Mouse (Mus musculus): ENCODE data around the gene Rpn1. TPM values are rescaled to one million over a fixed set of nuclear protein-coding genes. Genes with fewer than 3 reads are reported as not detected.

Gene Rpn1
- 144 TPM for polyA plus RNA-seq (2014; fragmentation: Illumina TruSeq; extraction: RNeasy Lipid Tissue Mini Kit (QIAGEN cat#74804); ENCODE audit: low read depth, low replicate concordance)

DNA sequence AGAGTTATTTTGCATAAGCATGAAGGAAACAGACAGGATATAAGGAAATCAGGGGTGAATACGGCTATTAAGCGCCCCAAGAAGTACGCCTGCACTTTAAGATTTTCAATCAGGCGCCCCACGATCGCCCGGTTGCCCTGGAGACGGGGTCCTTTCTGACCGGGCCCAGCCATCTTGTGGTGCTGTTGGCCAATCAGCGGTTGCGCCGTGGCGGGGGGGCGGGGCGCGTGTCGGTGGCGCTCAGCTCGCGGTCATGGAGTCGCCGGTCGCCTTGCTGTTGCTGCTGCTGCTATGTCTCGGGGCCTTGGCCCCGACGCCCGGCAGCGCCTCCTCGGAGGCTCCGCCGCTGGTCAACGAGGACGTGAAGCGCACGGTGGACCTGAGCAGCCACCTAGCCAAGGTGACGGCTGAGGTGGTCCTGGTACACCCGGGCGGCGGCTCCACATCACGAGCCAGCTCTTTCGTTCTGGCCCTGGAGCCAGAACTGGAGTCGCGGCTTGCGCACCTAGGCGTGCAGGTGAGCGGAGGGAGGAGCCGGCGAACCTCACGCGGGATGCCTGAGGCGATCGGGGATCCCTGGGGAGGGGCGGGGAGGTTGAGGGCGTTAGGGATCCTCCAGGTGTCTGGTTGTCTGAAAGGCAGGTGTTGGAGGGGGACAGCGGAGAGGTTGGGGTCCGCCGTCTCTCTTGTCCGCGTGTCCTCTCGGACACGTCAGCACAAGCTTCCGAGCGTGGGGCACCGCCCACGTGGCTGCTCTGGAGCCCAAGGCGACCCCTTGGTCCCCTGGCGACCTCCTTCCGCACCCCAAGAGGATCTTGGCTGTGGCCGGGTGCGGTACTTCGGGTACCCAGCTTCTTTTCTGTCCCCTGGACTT is at the start of gene Rpn1:
Gene Rpn1 (plus strand): TSS at position 205 of the 874 bp plus-strand sequence.

DNA sequence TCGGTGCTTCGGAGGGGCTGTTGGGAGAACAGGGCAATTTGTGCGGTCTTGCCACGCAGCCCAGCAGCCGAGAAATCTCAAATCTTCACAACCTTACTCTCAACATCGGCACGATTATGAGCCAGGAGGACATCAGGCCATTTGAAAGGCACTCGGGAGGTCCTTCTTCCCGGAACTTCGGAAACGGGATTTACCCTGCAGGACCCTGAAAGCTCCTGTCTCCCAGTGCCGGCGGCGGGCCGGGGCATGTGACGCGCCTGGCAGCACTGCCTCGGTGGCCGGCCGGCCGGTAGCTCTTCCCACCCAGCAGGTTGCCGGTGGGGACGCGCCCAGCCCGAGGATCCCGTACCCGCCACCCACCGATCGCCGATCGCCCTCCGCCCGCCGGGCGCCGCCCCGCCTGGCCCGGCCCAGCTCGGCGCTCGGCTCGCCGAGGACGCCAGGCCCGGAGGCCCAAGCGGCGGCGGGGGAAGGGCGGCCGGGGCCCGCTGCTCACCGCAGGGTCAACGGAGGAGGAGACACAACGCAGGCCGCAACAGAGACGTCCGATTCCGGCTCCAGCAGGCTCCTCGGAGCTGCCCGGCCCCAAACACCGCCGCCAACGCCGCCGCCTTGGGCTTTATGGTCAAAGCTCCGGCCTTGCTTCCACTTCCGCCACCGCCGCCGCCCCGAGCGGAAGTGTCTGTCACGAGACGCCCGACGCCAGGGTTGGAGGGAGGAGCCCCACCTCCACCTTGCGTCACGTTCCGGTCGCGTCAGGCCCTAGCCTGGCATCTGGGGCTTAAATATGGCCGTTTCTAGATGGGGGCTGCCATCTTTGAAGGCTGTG is 39.5 kb upstream of the Rpn1 start, which contains the start of gene Rab7:
Gene Rab7 (minus strand): TSS at position 694 of the 829 bp plus-strand sequence.

Other genes starting within 250 kb of the Rpn1 start
- gene Gm45140, start 248.7 kb upstream of the Rpn1 start, polyA plus RNA-seq (2014; fragmentation: Illumina TruSeq; extraction: RNeasy Lipid Tissue Mini Kit (QIAGEN cat#74804); ENCODE audit: low read depth, low replicate concordance): not detected
- 15.8 TPM for gene Isy1, start 245.7 kb upstream of the Rpn1 start, polyA plus RNA-seq (2014; fragmentation: Illumina TruSeq; extraction: RNeasy Lipid Tissue Mini Kit (QIAGEN cat#74804); ENCODE audit: low read depth, low replicate concordance)
- gene Cnbp, start 233.4 kb upstream of the Rpn1 start, polyA plus RNA-seq (2014; fragmentation: Illumina TruSeq; extraction: RNeasy Lipid Tissue Mini Kit (QIAGEN cat#74804); ENCODE audit: low read depth, low replicate concordance): 1,128 TPM
- gene Copg1, start 196.7 kb upstream of the Rpn1 start, polyA plus RNA-seq (2014; fragmentation: Illumina TruSeq; extraction: RNeasy Lipid Tissue Mini Kit (QIAGEN cat#74804); ENCODE audit: low read depth, low replicate concordance): 31.1 TPM
- 5.5 TPM for gene Hmces, start 170.5 kb upstream of the Rpn1 start, polyA plus RNA-seq (2014; fragmentation: Illumina TruSeq; extraction: RNeasy Lipid Tissue Mini Kit (QIAGEN cat#74804); ENCODE audit: low read depth, low replicate concordance)
- not detected for gene H1fx, start 102.8 kb upstream of the Rpn1 start, polyA plus RNA-seq (2014; fragmentation: Illumina TruSeq; extraction: RNeasy Lipid Tissue Mini Kit (QIAGEN cat#74804); ENCODE audit: low read depth, low replicate concordance)
- gene Rab7, start 39.2 kb upstream of the Rpn1 start, polyA plus RNA-seq (2014; fragmentation: Illumina TruSeq; extraction: RNeasy Lipid Tissue Mini Kit (QIAGEN cat#74804); ENCODE audit: low read depth, low replicate concordance): 441 TPM
- gene Gata2, start 109.4 kb downstream of the Rpn1 start, polyA plus RNA-seq (2014; fragmentation: Illumina TruSeq; extraction: RNeasy Lipid Tissue Mini Kit (QIAGEN cat#74804); ENCODE audit: low read depth, low replicate concordance): 10.2 TPM
- gene Dnajb8, start 137.8 kb downstream of the Rpn1 start, polyA plus RNA-seq (2014; fragmentation: Illumina TruSeq; extraction: RNeasy Lipid Tissue Mini Kit (QIAGEN cat#74804); ENCODE audit: low read depth, low replicate concordance): not detected

All from adrenal gland, adult 10 weeks (tissue).